Mouse (Mus musculus): ENCODE results near the gene Chst12.
A peak's percentile ranks its signal among the peaks of the same experiment; 100 is the strongest.
"Not testable (repeated sequence)": the region's sequence is repeated elsewhere in the genome, so short reads cannot be mapped to it uniquely, and the experiment has no call there.

The Chst12 gene

DNA sequence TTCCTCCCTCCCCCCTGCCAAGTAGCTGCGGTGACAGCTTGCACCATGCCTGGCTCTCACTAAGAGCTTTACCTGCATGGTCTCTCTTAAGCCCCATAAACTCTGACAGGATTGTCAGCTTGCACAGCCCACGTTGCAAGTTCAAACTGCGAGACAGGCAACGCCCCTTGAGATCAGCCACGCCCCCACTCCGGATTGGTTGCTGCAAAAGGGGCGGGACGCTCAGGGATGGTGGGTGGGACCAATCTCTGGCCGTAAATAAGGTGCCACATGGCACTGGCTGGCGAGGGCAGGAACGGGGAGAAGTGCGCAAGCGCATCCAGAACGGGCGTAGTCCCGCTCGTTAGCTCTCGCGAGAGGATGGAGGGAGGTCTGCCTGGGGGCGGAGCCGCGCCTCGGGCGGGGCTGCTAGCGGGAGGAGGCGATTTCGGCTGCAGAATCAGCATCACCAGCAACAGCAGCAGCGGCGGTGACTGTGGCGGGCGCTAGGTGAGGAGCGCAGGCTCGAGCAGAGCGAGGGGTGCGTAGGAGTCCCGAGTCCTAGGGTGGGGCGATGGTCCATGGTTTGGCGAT lies at the start of gene Chst12:
Gene Chst12, plus strand, starts transcription at position 343 of the 573 bp plus-strand sequence.
- peak; percentile 99 to 100 for DNase-seq (ENCODE audit: low spot score in 2 of 2)

DNA sequence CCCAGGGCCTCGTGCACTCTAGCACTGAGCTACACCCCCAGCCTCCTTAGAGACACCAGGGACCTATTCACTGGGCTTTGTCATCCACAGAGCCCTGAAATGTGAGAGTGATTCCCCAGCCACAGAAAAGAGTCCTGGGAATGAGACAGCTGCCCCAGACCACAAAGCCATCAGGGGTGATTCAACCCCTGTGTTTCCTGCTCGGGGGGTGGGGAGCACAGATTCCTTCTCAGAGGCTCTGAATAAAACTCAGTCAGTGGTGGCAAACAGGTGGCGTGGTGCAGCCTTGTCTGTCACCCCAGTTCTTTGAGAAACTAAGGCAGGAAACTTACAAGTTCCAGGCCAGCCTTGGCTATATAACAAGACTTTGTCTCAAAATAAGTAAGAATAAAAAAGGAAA lies 43.9 kb upstream of the Chst12 start:
- DNase-seq (ENCODE audit: low spot score in 2 of 2) = no peak

DNA sequence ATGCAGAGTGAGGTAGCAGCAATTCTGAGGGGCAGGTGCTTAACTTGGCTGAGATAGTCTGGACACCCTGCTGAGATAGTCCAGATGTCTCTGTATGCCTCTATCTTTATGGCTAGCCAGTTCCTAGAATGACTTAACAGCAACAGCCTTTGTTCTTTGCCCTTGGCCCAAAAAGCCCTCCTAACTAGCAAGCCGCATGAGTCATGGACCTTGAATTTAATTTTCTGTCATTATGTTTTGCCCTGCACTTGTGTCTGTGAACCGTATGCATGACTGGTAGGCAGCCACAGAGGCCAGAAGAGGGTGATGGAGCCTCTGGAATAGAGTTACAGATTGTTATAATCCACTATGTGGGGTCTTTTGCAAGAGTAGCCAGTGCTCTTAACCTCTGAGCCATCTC lies 42.2 kb upstream of the Chst12 start:
- DNase-seq (ENCODE audit: low spot score in 2 of 2) = not testable (repeated sequence)

DNA sequence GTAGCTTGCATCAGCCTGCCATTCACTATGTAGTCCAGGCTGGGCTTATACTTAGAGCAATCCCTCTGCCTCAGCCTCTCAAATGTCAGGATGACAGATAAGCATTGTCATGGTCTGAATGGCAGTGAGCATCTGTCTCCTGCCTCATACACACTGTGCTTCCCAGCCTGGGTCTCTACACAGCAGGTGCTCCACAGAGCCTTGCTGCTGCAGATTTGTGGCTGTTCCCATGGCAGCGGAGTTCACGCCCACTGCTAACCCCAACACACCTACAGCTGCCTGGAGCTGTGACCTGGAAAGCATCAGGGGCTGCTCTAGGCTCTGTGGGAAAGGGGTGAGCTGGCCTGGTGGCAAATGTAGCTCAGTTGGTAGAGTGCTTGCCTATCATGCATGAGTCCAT lies 40.4 kb upstream of the Chst12 start:
- no peak for DNase-seq (ENCODE audit: low spot score in 2 of 2)

DNA sequence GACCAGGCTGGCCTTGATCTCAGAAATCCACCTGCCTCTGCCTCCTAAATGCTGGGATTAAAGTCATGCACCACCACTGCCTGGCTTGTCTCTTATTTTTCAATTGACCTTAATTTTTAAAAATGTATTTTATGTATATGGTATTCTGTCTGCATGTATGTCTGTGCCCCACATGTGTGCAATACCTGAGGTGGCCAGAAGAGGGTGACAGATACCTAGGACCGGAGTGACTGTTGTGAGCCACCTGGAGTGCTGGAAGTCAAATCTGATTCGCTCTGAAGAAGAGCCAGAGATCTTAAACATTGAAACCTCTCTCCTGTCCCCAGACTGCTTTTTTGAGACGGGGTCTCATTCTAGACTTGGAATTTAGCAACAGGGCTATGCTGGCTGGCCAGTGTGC lies 33.0 kb upstream of the Chst12 start:
- no peak for DNase-seq (ENCODE audit: low spot score in 2 of 2)

DNA sequence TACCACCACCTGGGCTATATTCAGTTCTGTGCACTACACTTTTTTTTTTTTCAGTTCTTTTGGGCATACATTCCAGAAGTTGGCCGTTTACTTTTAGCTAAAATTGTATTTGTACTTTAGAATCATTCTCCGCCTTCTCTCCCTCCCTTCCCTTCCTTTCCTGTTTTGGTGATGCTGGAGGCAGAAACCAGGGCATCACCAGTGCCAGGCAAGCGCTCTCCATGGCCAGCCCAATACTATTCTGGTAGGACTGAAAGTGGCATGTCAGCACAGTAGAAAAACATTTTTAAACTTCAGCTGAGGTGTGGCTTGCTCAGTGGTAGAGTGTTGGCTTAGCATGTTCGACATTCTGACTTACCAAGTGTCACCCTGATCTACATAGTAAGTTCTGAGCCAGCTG lies 23.9 kb upstream of the Chst12 start:
- DNase-seq (ENCODE audit: low spot score in 2 of 2) = no peak

DNA sequence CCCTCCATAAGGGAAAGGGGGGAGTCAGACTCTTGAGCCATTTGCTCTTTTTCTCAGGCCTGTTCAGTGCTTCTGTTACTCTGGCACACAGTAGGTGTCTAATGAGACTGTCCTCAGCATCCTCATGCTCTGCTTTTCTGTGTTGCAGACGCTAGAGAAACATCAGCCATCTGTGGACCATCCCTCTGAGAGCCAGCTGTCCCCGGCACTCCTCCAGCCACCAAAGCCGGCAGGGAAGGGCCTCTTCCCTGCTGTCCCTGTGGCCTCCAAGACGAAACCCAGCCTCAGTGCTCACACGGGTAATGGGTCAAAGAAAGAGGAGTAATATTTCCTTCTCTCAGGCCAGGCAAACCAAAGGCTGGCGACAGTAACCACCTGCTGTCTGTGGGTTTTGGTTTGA lies 14.2 kb upstream of the Chst12 start:
- no peak for DNase-seq (ENCODE audit: low spot score in 2 of 2)

DNA sequence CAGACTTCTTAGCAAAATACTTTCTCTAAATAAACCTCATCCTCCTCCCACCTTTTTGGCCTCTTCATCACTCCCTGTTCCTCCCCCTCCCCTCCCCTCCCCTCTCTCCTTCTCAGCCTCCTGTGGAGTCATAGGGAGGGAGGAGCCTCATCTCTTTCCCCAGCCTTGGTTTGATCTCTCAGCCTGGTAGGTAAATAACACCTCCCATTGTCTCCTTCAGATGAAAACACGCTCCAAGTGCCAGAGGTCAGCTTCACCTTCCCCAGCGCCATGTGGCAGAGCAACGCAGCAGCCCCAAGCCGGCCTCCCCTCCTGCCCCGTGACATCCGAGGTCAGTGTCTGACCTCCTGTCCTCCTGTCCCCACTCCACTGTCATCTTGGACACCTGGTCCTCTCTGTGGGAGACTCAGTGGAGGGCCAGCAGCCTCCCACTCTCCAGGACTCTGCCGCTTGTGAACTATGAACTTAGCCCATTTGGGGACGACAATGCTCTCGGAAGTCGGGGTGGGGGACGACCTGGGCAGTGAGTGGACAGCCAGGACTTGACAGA lies 12.6 kb upstream of the Chst12 start:
- DNase-seq (ENCODE audit: low spot score in 2 of 2) = no peak

DNA sequence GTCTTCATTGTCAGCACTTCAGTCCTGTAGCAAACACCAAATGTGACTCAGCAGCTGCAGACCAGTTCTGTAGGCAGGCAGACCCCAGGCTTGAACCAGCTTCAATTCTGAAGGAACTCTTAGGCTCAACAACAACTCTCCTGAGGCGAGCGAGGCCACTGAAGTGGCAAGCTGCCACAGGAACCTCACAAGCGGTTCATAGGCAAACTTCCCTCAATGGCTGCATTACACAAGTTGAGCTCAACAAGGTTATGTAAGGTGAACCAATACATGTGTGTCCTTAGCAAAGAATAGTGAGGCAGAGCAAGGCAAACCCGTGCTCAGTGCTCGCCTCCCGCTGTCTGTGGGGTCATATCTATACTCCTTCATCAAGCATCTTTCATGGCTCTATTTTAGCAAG lies 7.2 kb upstream of the Chst12 start:
- DNase-seq (ENCODE audit: low spot score in 2 of 2) = no peak

DNA sequence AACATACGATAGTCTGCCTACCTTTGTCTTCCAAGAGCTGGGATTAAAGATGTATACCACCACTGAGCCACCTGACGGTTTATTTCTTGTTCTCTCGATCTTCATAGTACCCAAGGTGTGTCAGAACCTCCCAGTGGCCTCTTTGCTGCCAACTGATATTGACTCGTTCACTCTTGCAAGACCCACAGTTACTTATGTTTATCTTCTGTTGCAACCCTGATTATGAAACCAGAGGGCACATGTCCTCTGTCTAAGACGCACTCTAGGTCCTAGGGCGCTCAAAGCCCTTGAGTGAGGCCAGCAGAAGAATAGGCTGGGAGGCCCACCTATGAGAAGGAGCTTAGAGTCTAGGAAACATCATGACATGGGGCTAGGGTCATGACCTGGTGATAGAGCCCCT lies 4.6 kb upstream of the Chst12 start:
- DNase-seq (ENCODE audit: low spot score in 2 of 2) = no peak

DNA sequence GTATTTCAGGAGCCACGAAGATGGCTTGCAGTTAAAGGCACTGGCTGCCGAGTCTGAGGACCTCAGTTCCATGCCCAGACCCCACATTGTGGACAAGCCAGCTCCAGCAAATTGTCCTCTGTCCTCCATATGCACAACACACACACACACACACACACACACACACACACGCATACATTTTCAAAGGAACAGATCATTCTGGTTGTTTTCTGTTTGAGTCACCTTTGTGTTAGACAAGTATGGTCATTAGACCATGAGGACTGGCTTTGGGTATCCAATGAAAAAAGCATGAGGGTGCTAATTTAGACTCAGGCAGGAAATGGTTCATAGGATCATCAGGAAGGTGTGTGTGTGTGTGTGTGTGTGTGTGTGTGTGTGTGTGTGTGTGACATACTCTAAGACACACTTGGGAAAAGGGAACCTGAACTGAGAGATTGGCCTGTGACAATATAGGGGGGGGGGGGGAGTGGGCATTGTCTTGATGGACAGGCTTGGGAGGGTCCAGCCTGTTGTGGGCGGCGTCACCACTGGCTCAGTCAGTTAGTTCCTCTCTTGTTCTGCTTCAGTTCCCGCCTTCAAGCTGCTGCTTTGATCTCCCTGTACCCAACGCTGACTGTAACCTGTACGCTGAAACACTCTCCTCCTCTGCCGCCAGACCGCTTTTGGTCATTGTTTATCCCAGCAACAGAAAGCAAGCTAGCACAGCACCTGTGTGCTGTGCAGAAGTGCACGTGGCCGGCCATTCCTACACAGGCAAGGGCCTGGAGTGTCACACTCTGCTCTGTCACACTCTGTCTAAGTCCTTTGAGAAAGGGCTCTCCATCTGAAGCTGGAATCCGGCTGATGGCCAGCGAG lies 3.1 kb upstream of the Chst12 start:
- peak; percentile 72 to 74 for DNase-seq (ENCODE audit: low spot score in 2 of 2)

DNA sequence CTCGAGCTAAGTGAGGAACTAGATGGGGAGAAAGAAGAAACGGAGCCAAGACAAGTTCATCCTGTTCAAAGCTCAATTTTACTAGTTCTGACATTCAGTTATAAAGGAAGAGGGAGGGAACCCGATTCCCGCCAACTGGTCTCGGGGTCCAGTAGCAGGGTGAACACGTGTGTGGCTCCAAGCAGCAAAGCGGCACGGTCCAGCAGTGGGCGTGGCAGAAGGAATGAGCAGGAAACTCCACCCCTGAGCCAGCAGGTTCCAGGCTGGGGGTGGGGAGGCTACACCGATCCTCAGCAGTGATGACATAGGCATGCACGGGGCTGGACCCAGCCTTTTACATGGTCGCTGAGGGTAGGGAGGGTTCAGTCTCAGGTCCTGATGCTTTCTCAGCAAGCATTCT lies 2.4 kb upstream of the Chst12 start:
- DNase-seq (ENCODE audit: low spot score in 2 of 2) = peak; percentile 14 to 37

DNA sequence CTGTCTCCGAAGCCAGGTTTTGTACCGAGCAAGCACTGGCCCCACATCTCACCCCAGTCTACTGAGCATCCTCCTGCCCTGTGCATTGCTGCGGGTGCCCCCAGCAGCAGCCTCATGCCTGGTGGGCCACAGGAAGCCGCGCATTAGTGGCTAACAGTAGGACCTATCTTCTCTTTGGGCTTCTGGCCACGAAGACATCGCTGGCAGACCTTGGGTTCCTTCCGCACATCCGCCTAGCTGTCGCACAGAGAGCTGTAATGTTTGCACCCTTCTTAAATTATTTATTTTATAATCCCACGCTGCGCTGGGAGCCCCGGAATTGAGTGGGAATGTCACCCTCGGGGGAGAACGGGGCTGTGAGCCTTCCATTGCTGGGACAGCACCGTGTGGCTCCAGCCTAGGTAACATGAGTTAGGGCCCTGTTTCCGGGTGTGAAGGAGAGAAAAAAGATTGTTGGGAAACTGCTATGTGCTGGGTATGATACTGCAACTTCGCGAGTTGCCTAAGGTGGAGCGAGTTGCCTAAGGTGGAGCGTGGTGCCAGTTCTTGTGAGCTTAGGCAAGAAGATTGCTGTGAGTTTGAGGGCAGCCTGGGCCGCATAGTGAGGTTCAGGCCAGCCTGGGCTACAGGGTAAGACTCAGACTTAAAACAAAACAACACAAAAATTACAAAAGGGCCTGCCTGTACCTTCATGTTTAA lies 895 bp downstream of the Chst12 start:
- peak; percentile 14 to 16 for DNase-seq (ENCODE audit: low spot score in 2 of 2)

DNA sequence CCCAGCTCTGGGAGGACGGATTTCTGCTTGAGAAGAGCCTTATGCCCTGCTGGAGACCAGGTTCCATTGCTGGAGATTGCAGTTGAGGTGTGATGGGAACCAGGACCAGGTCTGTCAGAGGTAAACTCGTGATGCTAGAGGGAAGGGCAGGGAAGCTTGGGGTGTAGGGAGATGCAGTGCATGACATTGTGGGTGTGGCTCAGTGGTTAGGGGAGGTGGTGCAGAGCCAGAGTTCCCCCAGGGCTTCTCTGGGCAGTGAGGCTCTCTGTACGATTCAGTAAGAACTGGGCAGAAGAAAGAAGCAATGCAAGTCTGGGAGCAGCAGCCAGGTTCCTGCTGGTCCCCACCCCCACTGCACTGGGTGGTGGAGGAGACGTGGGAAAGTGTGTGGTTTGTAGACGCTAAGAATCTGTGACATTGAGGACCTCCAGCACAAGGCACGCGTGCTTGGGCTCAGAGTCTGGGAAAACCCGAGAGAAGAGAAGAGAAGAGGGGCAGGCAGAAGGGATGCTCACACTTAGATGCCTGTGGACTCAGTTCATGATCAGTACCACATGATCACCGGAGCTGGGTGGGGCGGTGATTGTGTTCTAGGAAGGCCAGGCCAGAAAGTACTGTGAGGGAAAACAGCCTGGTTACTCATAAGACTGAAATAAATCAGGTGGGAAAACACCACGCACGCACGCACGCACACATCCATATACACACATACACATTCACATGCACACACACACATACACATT lies 2.3 kb downstream of the Chst12 start:
- peak; percentile 52 to 58 for DNase-seq (ENCODE audit: low spot score in 2 of 2)

DNA sequence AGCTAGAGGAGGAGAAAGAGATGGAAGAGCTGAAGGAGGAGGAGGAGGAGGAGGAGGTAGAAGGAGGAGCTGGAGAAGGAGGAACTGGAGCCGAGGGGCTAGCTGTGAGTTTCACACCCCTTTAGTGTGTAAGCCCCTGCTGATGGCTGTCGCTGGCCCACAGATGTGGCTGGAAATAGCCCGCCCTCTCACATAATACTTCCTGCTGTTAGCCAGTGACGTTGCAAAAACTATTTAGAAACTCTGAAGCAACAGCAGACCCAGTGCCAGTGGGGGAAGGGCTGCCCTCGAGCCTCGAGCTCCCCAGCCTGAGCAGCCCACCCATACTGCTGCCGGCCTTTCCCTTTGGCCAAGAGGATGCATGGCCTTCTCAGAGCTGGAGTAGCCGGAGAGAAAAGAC lies 3.3 kb downstream of the Chst12 start:
- DNase-seq (ENCODE audit: low spot score in 2 of 2) = peak; percentile 61 to 64

DNA sequence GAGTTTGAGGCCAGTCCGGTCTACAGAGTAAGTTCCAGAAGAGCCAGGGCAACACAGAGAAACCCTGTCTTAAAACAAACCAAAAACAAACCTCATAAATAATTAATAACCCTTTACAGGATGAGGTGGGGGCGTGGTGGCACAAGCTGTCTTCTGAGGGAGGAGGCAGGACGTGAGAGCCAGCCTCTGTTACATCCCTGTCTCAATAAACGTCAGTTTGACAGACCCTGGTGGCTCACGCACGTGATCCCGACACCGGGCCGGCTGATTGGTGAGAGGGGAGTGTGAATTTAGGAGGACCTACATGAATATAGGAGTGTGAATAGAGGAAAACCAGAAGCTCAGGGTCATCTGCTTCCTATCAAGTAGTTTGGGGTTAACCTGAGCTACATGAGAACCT lies 3.9 kb downstream of the Chst12 start:
- DNase-seq (ENCODE audit: low spot score in 2 of 2) = peak; percentile 17 to 18

DNA sequence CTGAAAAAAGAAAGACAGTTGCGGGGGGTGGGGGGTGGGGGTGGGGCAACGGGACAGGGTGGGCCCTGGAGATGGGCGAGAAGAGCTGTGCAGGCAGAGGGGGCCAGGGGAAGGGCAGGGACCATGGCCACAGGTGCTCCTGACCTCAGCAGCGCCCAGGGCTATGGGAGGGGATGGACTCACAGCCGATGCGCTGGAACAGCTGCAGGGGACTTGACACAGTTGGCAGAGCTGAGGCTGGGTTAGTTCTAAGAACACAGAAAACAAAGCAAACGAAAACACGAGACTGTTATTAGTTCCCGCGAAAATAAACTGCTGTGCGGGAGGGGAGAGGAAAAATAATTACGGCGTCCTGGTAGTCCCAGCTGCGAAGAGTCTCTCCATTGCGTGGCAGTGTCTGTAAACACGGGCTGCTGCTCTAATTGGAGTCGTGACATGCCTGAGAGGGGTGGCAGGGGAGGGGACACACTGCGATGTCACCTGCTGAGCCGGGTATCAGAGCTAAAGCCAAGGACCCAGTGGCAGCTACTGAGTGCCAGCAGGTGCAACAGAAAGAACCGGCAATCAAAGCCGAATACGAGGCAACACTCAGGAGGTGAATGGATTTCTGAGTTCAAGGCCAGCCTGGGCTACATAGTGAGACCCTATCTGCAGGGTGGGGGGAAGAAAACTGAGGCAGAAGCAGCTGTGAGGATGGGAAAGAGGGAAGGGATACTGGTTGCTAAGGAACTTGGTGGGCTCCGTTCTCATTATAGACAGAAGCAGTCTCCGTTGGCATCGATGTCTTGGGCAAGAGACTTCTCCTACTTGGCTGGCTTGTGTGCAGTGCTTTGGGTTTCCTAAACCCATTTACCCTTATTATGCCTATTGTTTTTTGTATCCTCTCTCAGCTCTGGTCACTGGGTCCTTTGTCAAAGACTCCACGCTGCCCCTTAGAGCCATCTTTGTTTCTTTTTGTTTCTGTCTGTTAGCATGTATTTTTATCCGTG lies 5.0 kb downstream of the Chst12 start:
- no peak for DNase-seq (ENCODE audit: low spot score in 2 of 2)

DNA sequence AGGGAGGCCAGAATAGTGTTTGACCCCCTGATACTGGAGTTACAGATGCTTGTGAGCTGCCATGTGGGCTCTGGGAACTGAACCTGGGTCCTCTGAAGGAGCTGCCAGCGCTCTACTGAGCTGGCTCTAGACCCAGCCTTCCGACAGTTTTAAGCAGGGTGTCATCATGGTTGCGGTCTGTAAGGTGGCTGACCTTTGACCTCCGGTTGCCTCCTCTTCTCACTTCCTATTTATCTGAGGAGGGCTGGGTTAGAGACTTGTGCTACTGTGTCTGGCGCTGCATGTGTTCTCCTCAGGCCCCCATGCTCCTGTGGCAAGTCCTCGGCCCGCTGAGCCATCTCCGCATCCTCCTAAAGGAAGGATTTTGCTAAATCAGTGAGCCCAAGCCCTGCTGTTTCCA lies 8.6 kb downstream of the Chst12 start:
- peak; percentile 63 to 64 for DNase-seq (ENCODE audit: low spot score in 2 of 2)

DNA sequence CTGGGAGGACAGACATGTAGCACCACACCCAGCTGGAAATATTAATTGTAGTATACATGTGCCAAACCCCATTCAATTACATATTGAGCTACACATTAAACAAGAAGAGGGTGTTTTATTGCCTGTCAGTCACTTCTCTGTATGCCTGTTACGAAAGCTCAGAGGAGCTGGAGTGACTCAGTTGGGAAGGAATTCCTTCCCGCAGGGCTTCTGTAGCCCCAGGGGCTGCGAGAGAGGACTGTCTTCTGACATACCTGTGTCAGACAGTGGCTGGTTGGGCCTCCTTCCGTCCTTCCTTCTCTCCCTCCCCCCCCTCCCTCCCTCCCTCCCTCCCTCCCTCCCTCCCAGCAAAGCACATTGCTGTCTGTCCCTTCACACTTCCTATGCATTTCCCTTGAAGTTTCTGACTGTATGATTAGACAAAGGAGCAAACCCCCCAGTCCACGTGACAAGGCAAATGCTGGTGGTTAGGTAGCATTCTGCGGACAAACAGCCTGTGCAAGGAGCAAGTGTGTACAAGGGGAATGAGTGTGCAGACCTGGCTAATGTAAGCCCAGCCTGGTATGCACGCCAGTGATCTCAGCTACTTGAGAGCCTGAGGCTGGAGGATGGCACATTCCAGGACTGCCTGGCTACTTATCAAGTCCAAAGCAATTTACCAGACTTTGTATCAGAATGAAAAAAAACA lies 9.6 kb downstream of the Chst12 start:
- DNase-seq (ENCODE audit: low spot score in 2 of 2) = no peak
